Comparison of ENCODE assay signal across 23 mouse cellular contexts in the genomic region with DNA sequence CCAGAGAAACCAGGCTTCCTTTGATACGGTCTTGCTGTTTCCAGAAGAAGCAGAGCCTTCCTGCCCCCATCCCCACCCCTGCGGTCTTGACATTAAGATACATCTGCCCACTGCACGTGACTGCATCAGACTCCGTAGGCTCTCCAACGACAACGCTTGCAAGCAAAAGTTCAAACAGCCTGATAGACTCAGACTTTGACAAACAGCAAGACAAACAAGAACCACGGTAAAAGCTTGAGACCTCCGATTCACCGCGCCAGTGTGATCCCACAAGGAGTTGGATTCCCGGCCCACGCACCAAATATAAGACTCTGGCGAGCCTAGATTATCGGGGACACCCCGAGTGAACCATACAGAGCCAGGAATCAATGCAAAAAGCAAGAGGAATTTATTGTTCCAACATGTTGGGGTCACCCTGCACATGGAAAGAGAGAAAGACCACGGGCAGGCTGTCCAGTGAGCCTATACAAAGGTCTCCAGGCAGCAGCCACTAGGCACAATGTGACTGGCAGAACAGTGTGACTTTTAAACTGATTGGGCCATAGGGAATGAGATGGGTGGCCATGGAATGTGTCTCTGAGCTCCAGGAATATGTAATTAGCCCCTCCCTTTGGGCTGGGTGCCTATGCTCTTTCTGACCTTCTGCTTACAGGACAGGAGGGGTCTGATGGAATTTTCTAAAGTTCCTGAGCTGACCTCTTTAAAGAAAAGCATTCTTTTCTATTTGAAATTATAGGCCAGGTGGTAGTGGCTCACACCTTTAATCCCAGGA. TPM values are rescaled to one million over a fixed set of nuclear protein-coding genes. Genes with fewer than 3 reads are reported as not detected.
"Had no signal": no experiment of that assay in that cellular context is flagged by ENCODE, and none has a peak within 500 bp of the region (broad histone marks: within the 10 kb centered on the region; RNA-seq: fewer than 3 reads in every experiment).

No protein-coding gene starts in this region.

- H3K9me3 ChIP-seq: liver, embryonic 13.5 days had no signal

- H3K27ac ChIP-seq: kidney, postnatal 0 days; layer of hippocampus, adult 2 months; left cerebral cortex, adult 2 months; liver, embryonic 13.5 days; stomach, postnatal 0 days had no signal

- DNase-seq: kidney, postnatal 25 days; layer of hippocampus, postnatal 36 days; liver, embryonic 13.5 days; lung, adult 2 months; lung, postnatal 14 days; lung, postnatal 4 days; midbrain, embryonic 14.5 days; right cerebral cortex, adult 18-20 months; right cerebral cortex, postnatal 14 days; right cerebral cortex, postnatal 4 days; thymus, adult 2 months; thymus, postnatal 14 days; thymus, postnatal 4 days had no signal

- H3K4me2 ChIP-seq: liver, embryonic 13.5 days; midbrain, embryonic 11.5 days had no signal

- H3K4me3 ChIP-seq: layer of hippocampus, adult 2 months; left cerebral cortex, adult 2 months; liver, embryonic 13.5 days had no signal

- H3K36me3 ChIP-seq: liver, embryonic 13.5 days had no signal

- H3K9ac ChIP-seq: liver, embryonic 13.5 days had no signal

- H3K4me1 ChIP-seq: liver, embryonic 13.5 days had no signal

RNA-seq across cellular contexts. Expression of a gene that starts 5.6 kb away (rescaled TPM):
- total RNA-seq: liver, adult 2 months; megakaryocyte progenitor cell, adult 5-6 weeks; megakaryocyte-erythroid progenitor cell, adult 5-6 weeks had no signal
- polyA plus RNA-seq: limb, embryonic 11.5 days; liver, adult 2 months; liver, embryonic 13.5 days; liver, embryonic 16.5 days; midbrain, embryonic 11.5 days had no signal
